Comparison of ENCODE assay signal across 14 mouse cellular contexts in the genomic region with DNA sequence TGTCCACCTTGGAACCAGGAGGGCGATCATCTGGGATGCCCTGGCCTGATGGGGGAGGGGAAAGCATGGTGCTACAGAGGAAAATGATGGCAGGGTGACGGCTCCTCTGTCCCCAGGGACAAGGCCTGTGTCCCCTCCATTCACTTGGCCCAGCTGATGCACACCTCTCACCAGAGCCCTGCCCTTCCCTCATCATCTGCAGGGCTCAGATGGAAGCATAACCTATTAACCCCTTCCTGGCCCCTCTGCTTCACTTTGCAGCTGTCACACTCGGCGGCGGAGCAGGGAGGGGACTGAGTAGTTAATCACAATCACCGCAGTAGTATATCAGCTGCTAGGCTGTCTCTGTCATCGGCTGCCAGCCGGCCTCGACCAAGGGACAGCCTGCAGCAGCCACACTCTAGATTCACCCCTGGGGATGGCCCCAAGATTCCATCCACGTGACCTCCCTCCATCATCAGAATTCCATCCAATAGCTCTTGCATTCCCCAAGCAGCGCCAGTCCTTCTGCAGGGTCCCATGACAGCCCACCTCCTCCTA. TPM values are rescaled to one million over a fixed set of nuclear protein-coding genes. Genes with fewer than 3 reads are reported as not detected.
A peak's percentile ranks its signal among the peaks of the same experiment; 100 is the strongest.
DNase-seq lines count a peak whose midpoint lies in the region; ATAC-seq lines count a peak whose summit lies in the region.
"Had no signal": no experiment of that assay in that cellular context is flagged by ENCODE, and none has a peak within 500 bp of the region (broad histone marks: within the 10 kb centered on the region; RNA-seq: fewer than 3 reads in every experiment).

No protein-coding gene starts in this region.

- no peaks in the 10 kb centered on the region for H3K27me3 ChIP-seq in forebrain, embryonic 14.5 days (replicated peaks; ENCODE audit: control insufficient read depth, insufficient read depth, low read length)
- 0 out of 2 replicates have a peak, but pooled peaks cover 2% of the 10 kb centered on the region for H3K27me3 ChIP-seq in forebrain, embryonic 16.5 days (replicated peaks; ENCODE audit: control insufficient read depth, insufficient read depth, low read length)
- 0 out of 2 replicates have a peak, but pooled peaks cover 2% of the 10 kb centered on the region for H3K27me3 ChIP-seq in hindbrain, embryonic 11.5 days (ENCODE audit: control insufficient read depth, insufficient read depth, low read length)
- H3K27me3 ChIP-seq in midbrain, embryonic 12.5 days = peaks cover 22% of the 10 kb centered on the region

- no peak for DNase-seq in forebrain, embryonic 14.5 days (ENCODE audit: low spot score)
- DNase-seq in hindbrain, embryonic 11.5 days (ENCODE audit: low spot score) = peak; percentile 73
- peak; percentile 61 for DNase-seq in retina, embryonic 14.5 days (ENCODE audit: low spot score)
- DNase-seq in heart, adult 11 months = no peak
- DNase-seq in kidney, postnatal 4 days = no peak
- DNase-seq in lung, postnatal 14 days = no peak
- DNase-seq: adrenal gland, adult 8-10 months; cerebellum, adult 9-11 months; thymus, postnatal 4 days had no signal

- no peak overlapping the region for H3K4me2 ChIP-seq in forebrain, embryonic 14.5 days (ENCODE audit: low read length)
- no peak overlapping the region for H3K4me2 ChIP-seq in forebrain, embryonic 16.5 days (ENCODE audit: low read length)
- no peak overlapping the region for H3K4me2 ChIP-seq in hindbrain, embryonic 11.5 days (replicated peaks; ENCODE audit: low read depth, low read length)
- H3K4me2 ChIP-seq in midbrain, embryonic 12.5 days (replicated peaks) = no peak overlapping the region
- H3K4me2 ChIP-seq: heart, embryonic 15.5 days had no signal

- ATAC-seq in forebrain, embryonic 14.5 days = no peak
- no peak for ATAC-seq in forebrain, embryonic 16.5 days
- peak; percentile 79 for ATAC-seq in hindbrain, embryonic 11.5 days (ENCODE audit: low FRiP score)
- peak; percentile 45 for ATAC-seq in midbrain, embryonic 12.5 days (ENCODE audit: low FRiP score, low read depth)

- 62% methylated on average over 11 of the region's 11 CpGs for WGBS in forebrain, embryonic 14.5 days
- WGBS in forebrain, embryonic 16.5 days = 58% methylated on average over 11 of the region's 11 CpGs
- WGBS in hindbrain, embryonic 11.5 days = 46% methylated on average over 11 of the region's 11 CpGs
- WGBS in midbrain, embryonic 12.5 days = 52% methylated on average over 11 of the region's 11 CpGs

- H3K27ac ChIP-seq in forebrain, embryonic 14.5 days (ENCODE audit: low read depth, low read length) = no peak overlapping the region
- no peak overlapping the region for H3K27ac ChIP-seq in forebrain, embryonic 16.5 days (ENCODE audit: low read length)
- H3K27ac ChIP-seq in hindbrain, embryonic 11.5 days (ENCODE audit: low read depth, low read length) = peak overlapping the region; percentile 75
- H3K27ac ChIP-seq in midbrain, embryonic 12.5 days (replicated peaks) = no peak overlapping the region; the same call in 1 of the 2 replicates
- H3K27ac ChIP-seq: heart, embryonic 15.5 days; liver, embryonic 14.5 days had no signal

- H3K4me1 ChIP-seq in forebrain, embryonic 14.5 days (ENCODE audit: control insufficient read depth, insufficient read depth, low read length) = peaks cover 3% of the 10 kb centered on the region; the same call in 1 of the 2 replicates
- peaks cover 6% of the 10 kb centered on the region for H3K4me1 ChIP-seq in forebrain, embryonic 16.5 days (replicated peaks; ENCODE audit: control insufficient read depth, insufficient read depth, low read length)
- H3K4me1 ChIP-seq in hindbrain, embryonic 11.5 days (replicated peaks; ENCODE audit: control insufficient read depth, insufficient read depth, low read length) = peaks cover 1% of the 10 kb centered on the region
- peaks cover 14% of the 10 kb centered on the region for H3K4me1 ChIP-seq in midbrain, embryonic 12.5 days

- H3K9ac ChIP-seq in forebrain, embryonic 14.5 days (ENCODE audit: low read length) = 0 out of 2 replicates have a peak overlapping the region, but pooled peaks have one; percentile 13
- H3K9ac ChIP-seq in forebrain, embryonic 16.5 days (replicated peaks; ENCODE audit: low read depth, low read length) = no peak overlapping the region
- H3K9ac ChIP-seq in hindbrain, embryonic 11.5 days (ENCODE audit: low read depth, low read length) = no peak overlapping the region
- no peak overlapping the region for H3K9ac ChIP-seq in midbrain, embryonic 12.5 days (replicated peaks)
- H3K9ac ChIP-seq: heart, embryonic 15.5 days; liver, embryonic 14.5 days had no signal

- no peak overlapping the region for H3K4me3 ChIP-seq in forebrain, embryonic 14.5 days (ENCODE audit: low read depth, low read length)
- H3K4me3 ChIP-seq in forebrain, embryonic 16.5 days (replicated peaks; ENCODE audit: low read length) = no peak overlapping the region
- H3K4me3 ChIP-seq in hindbrain, embryonic 11.5 days (ENCODE audit: low read depth, low read length) = no peak overlapping the region
- no peak overlapping the region for H3K4me3 ChIP-seq in midbrain, embryonic 12.5 days
- H3K4me3 ChIP-seq: heart, embryonic 15.5 days had no signal

- no peaks in the 10 kb centered on the region for H3K9me3 ChIP-seq in forebrain, embryonic 14.5 days (replicated peaks; ENCODE audit: control insufficient read depth, low read length)
- H3K9me3 ChIP-seq in forebrain, embryonic 16.5 days (ENCODE audit: control insufficient read depth, low read length) = no peaks in the 10 kb centered on the region
- no peaks in the 10 kb centered on the region for H3K9me3 ChIP-seq in hindbrain, embryonic 11.5 days (ENCODE audit: control insufficient read depth, low read length)
- no peaks in the 10 kb centered on the region for H3K9me3 ChIP-seq in midbrain, embryonic 12.5 days
- H3K9me3 ChIP-seq: heart, embryonic 15.5 days had no signal

- no peaks in the 10 kb centered on the region for H3K36me3 ChIP-seq in forebrain, embryonic 14.5 days (ENCODE audit: control insufficient read depth, insufficient read depth, low read length)
- no peaks in the 10 kb centered on the region for H3K36me3 ChIP-seq in forebrain, embryonic 16.5 days (ENCODE audit: control insufficient read depth, insufficient read depth)
- H3K36me3 ChIP-seq in hindbrain, embryonic 11.5 days (ENCODE audit: control insufficient read depth, insufficient read depth, low read length) = no peaks in the 10 kb centered on the region
- H3K36me3 ChIP-seq in midbrain, embryonic 12.5 days = no peaks in the 10 kb centered on the region
- H3K36me3 ChIP-seq: heart, embryonic 15.5 days had no signal

RNA-seq across cellular contexts. Expression of a gene that starts 28.6 kb away (rescaled TPM):
- 0.72 and 1.1 TPM in 2 replicates for polyA plus RNA-seq in forebrain, embryonic 14.5 days (2014; fragmentation: Nextera tagmentation; extraction: Ambion mirVana)
- 1.5 and 1.9 TPM in 2 replicates for polyA plus RNA-seq in forebrain, embryonic 16.5 days (2015; fragmentation: Nextera tagmentation; extraction: Ambion mirVana)
- 0.56 and 0.73 TPM in 2 replicates for polyA plus RNA-seq in hindbrain, embryonic 11.5 days (2014; fragmentation: Nextera tagmentation; extraction: Ambion mirVana)
- 0.94 and 1.2 TPM in 2 replicates for polyA plus RNA-seq in midbrain, embryonic 12.5 days (2016; fragmentation: Nextera tagmentation; extraction: Ambion mirVana)

RNA-seq across cellular contexts. Expression of a gene that starts 44.9 kb away (rescaled TPM):
- polyA plus RNA-seq in forebrain, embryonic 14.5 days (2014; fragmentation: Nextera tagmentation; extraction: Ambion mirVana) = 64.5 and 68.8 TPM in 2 replicates
- polyA plus RNA-seq in forebrain, embryonic 16.5 days (2015; fragmentation: Nextera tagmentation; extraction: Ambion mirVana) = 66.5 and 69.2 TPM in 2 replicates
- 87.1 and 87.5 TPM in 2 replicates for polyA plus RNA-seq in hindbrain, embryonic 11.5 days (2014; fragmentation: Nextera tagmentation; extraction: Ambion mirVana)
- polyA plus RNA-seq in midbrain, embryonic 12.5 days (2016; fragmentation: Nextera tagmentation; extraction: Ambion mirVana) = 114 and 120 TPM in 2 replicates

RNA-seq across cellular contexts. Expression of a gene that starts 56.4 kb away (rescaled TPM):
- polyA plus RNA-seq in forebrain, embryonic 14.5 days (2014; fragmentation: Nextera tagmentation; extraction: Ambion mirVana) = 16.1 and 16.2 TPM in 2 replicates
- 16.9 and 17.2 TPM in 2 replicates for polyA plus RNA-seq in forebrain, embryonic 16.5 days (2015; fragmentation: Nextera tagmentation; extraction: Ambion mirVana)
- polyA plus RNA-seq in hindbrain, embryonic 11.5 days (2014; fragmentation: Nextera tagmentation; extraction: Ambion mirVana) = 27.1 and 31.4 TPM in 2 replicates
- 15.3 and 17.1 TPM in 2 replicates for polyA plus RNA-seq in midbrain, embryonic 12.5 days (2016; fragmentation: Nextera tagmentation; extraction: Ambion mirVana)
- polyA plus RNA-seq: heart, embryonic 15.5 days; kidney, embryonic 16.5 days had no signal

Comparison
In these comparisons a context has a peak if more than half of its experiments do, and no peak if none do; other contexts are left out.
1. ATAC-seq: peak in hindbrain, embryonic 11.5 days (single experiment) and midbrain, embryonic 12.5 days (single experiment); none in forebrain, embryonic 14.5 days (single experiment) and forebrain, embryonic 16.5 days (single experiment).
2. DNase-seq: peak in hindbrain, embryonic 11.5 days (single experiment) and retina, embryonic 14.5 days (single experiment); none in forebrain, embryonic 14.5 days (single experiment), heart, adult 11 months (single experiment), kidney, postnatal 4 days (0 of 2) and lung, postnatal 14 days (single experiment).